Mouse (Mus musculus) stomach, embryonic 16.5 days (tissue): ENCODE data around the gene Epsti1. TPM values are rescaled to one million over a fixed set of nuclear protein-coding genes. Genes with fewer than 3 reads are reported as not detected.
A peak's percentile ranks its signal among the peaks of the same experiment; 100 is the strongest.

Experiments
- ATAC-seq: fragments of 200-750 bp; cut with Nextera tagmentation; 2 replicates; pipeline ENCODE4 v1.8.0; 2017; ENCODE audit warnings: moderate number of reproducible peaks, moderate TSS enrichment; ENCODE audit not compliant: insufficient read depth, low FRiP score
- H3K27ac ChIP-seq: fragments of 300-500 bp; sonication (generic); 2 replicates; pipeline ENCODE4 v1.5.1; 2014; ENCODE audit warnings: low read length
- H3K27me3 ChIP-seq: fragments of 300-500 bp; sonication (generic); 2 replicates; pipeline ENCODE4 v1.6.1; 2014; ENCODE audit warnings: low read length, control low read depth, mixed read lengths; ENCODE audit not compliant: control insufficient read depth, insufficient read depth
- H3K36me3 ChIP-seq: fragments of 300-500 bp; sonication (generic); 2 replicates; pipeline ENCODE4 v1.6.1; 2014; ENCODE audit warnings: low read length; ENCODE audit not compliant: control insufficient read depth, insufficient read depth
- H3K4me1 ChIP-seq: fragments of 300-500 bp; sonication (generic); 2 replicates; pipeline ENCODE4 v1.6.1; 2014; ENCODE audit warnings: low read length, control low read depth, mixed read lengths; ENCODE audit not compliant: control insufficient read depth, insufficient read depth
- H3K4me2 ChIP-seq: fragments of 300-500 bp; sonication (generic); 2 replicates; pipeline ENCODE4 v1.6.1; 2014; ENCODE audit warnings: low read depth, low read length, mixed read lengths
- H3K4me3 ChIP-seq: fragments of 300-500 bp; sonication (generic); replicated peaks from 2 replicates; pipeline ENCODE4 v1.5.1; 2014; ENCODE audit warnings: mild to moderate bottlenecking, low read length
- H3K9ac ChIP-seq: fragments of 300-500 bp; sonication (generic); 2 replicates; pipeline ENCODE4 v1.6.1; 2014; ENCODE audit warnings: low read length
- H3K9me3 ChIP-seq: fragments of 300-500 bp; sonication (generic); replicated peaks from 2 replicates; pipeline ENCODE4 v1.6.1; 2016; ENCODE audit warnings: low read length, control low read depth; ENCODE audit not compliant: control insufficient read depth
- WGBS: fragments of 180-500 bp; shearing (Covaris S2); extraction: QIAGEN DNeasy Blood & Tissue Kit; methylation state at CpG from one replicate; pipeline ENCODE4 v1.1.7; 2014; 5-methylcytosine and 5-hydroxymethylcytosine counted together
- polyA plus RNA-seq: library from polyadenylated mRNA; unstranded; fragments of >200 nt; fragmentation: Nextera tagmentation; extraction: Ambion mirVana; gene quantifications from 2 replicates; pipeline ENCODE4 v1.2.1, GENCODE M21; 2015

The Epsti1 gene
- polyA plus RNA-seq, 1 experiment from 2014 or later = 2.7 TPM

DNA sequence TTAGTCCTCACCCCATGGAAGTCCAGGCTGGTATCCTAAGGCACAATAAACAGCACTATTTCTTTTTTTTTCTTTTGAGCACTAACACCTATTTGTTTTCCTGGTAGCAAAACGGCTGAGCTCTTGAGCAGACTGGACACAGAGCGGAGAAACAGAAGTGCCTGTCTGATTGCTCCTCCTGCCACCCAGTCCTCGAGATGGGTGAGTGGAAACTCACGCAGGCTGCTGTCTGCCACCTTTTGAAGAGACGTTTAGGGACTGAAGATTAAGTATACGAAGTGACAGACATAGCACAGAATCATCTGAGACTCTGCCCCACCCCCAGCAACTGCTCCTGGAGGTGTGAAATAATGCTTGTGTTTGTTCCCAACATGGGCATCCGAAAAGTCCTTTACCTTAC is 59.5 kb downstream of the Epsti1 start:
- Histone ChIP-seq H3K4me3 (no peak overlapping the region), H3K27me3 (no peaks in the 10 kb centered on the region), H3K9ac (no peak overlapping the region), H3K27ac (no peak overlapping the region), H3K9me3 (no peaks in the 10 kb centered on the region), H3K4me2 (no peak overlapping the region), H3K4me1 (no peaks in the 10 kb centered on the region), H3K36me3 (no peaks in the 10 kb centered on the region)
- ATAC-seq = no peak
- 51% methylated on average over 7 of the region's 7 CpGs for WGBS

GRCm38 (mm10) chr14:77971355-77971754 is 67.3 kb downstream of the Epsti1 start:
- Histone ChIP-seq H3K4me3 (no peak overlapping the region), H3K27me3 (no peaks in the 10 kb centered on the region), H3K4me2 (no peak overlapping the region), H3K4me1 (no peaks in the 10 kb centered on the region), H3K27ac (no peak overlapping the region), H3K9ac (no peak overlapping the region), H3K9me3 (no peaks in the 10 kb centered on the region), H3K36me3 (no peaks in the 10 kb centered on the region)
- 67% methylated on average over 4 of the region's 4 CpGs for WGBS
- ATAC-seq = no peak

DNA sequence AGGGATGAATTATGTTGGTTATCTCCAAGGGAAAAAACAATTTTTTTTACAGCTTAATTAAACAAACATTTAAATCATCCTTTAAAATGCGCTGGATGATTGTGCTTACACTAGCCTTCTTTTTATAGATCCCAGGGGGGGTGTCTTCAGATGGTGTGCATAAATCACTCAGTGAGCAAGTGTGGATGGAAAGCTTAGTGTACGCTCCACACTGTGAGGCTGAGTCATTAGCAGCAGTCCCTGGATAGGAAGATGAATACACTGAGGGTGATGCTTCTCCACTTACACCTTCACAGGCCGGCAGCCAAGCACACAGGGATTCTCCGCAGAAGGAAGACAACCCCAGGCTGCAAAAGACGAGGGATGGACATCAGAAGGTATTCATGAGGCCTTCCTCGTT is 70.2 kb downstream of the Epsti1 start:
- Histone ChIP-seq H3K4me3 (no peak overlapping the region), H3K36me3 (no peaks in the 10 kb centered on the region), H3K9ac (no peak overlapping the region), H3K27ac (no peak overlapping the region), H3K9me3 (no peaks in the 10 kb centered on the region), H3K4me2 (no peak overlapping the region), H3K27me3 (no peaks in the 10 kb centered on the region), H3K4me1 (no peaks in the 10 kb centered on the region)
- ATAC-seq = no peak
- WGBS = 59% methylated on average over 6 of the region's 6 CpGs

- 63% methylated on average over 8 of the region's 8 CpGs for WGBS
Observed at GRCm38 (mm10) chr14:77975702-77976101, 71.7 kb downstream of the Epsti1 start.

DNA sequence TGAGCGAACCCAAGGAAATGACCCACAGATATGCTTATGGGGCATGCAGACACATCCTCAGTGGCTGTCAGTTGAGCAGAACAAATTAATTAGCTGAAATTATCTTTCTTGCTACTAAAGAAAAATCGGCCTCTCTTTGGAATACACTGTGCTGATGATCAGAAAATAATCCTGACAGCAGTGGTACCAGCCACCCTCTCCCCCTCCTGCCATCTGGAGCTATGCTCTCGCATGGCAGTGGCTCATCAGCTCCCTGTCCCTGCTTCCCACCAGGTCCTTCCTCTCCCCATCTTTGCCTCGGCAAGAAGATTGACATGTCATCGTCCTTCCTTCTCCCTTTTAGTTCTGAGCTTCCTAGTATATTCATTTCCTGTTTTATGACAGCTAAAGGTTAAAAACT is 77.5 kb downstream of the Epsti1 start:
- H3K36me3 ChIP-seq = no peaks in the 10 kb centered on the region
- H3K27me3 ChIP-seq = no peaks in the 10 kb centered on the region
- no peak overlapping the region for H3K4me2 ChIP-seq
- ATAC-seq = no peak
- no peak overlapping the region for H3K27ac ChIP-seq
- H3K4me3 ChIP-seq = no peak overlapping the region
- 71% methylated on average over 5 of the region's 5 CpGs for WGBS
- no peaks in the 10 kb centered on the region for H3K9me3 ChIP-seq
- no peaks in the 10 kb centered on the region for H3K4me1 ChIP-seq
- no peak overlapping the region for H3K9ac ChIP-seq

More at GRCm38 (mm10) chr14:77975702-77976101, 71.7 kb downstream of the Epsti1 start:
- no peaks in the 10 kb centered on the region for H3K9me3 ChIP-seq
- H3K27ac ChIP-seq = no peak overlapping the region
- no peak overlapping the region for H3K4me2 ChIP-seq
- H3K9ac ChIP-seq = no peak overlapping the region
- no peaks in the 10 kb centered on the region for H3K4me1 ChIP-seq
- no peaks in the 10 kb centered on the region for H3K36me3 ChIP-seq
- H3K4me3 ChIP-seq = no peak overlapping the region
- ATAC-seq = no peak
- no peaks in the 10 kb centered on the region for H3K27me3 ChIP-seq

DNA sequence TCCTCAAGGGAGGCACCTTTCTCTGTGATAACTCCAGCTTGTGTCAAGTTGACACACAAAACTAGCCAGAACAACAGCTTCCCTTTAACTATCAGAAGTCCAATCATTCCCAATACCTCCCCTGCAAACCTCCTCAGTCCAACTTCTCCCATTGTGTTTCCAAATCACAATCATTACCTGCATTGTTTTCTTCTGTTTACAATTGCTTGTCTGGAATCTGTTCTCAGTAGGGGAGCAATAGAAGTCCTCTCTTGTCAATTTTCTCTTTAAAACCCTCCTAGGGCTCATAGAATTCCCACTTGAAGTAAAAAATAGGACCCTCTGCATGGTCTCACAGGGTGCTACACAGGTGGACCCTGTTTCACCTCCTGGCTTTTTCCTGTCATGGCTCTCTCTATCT is 93.7 kb downstream of the Epsti1 start:
- no peak overlapping the region for H3K4me2 ChIP-seq
- no peak overlapping the region for H3K9ac ChIP-seq
- no peak overlapping the region for H3K27ac ChIP-seq
- ATAC-seq = no peak
- no peaks in the 10 kb centered on the region for H3K4me1 ChIP-seq
- H3K9me3 ChIP-seq = no peaks in the 10 kb centered on the region
- H3K4me3 ChIP-seq = no peak overlapping the region
- no peaks in the 10 kb centered on the region for H3K27me3 ChIP-seq
- H3K36me3 ChIP-seq = no peaks in the 10 kb centered on the region

GRCm38 (mm10) chr14:78004486-78004885 is 100.4 kb downstream of the Epsti1 start:
- WGBS = 69% methylated on average over 4 of the region's 4 CpGs
- no peak for ATAC-seq
- Histone ChIP-seq H3K9me3 (no peaks in the 10 kb centered on the region), H3K9ac (no peak overlapping the region), H3K27me3 (no peaks in the 10 kb centered on the region), H3K4me1 (no peaks in the 10 kb centered on the region), H3K4me3 (no peak overlapping the region), H3K36me3 (no peaks in the 10 kb centered on the region), H3K27ac (no peak overlapping the region), H3K4me2 (no peak overlapping the region)

GRCm38 (mm10) chr14:78008019-78008418 is 104.0 kb downstream of the Epsti1 start:
- Histone ChIP-seq H3K27ac (no peak overlapping the region), H3K9ac (no peak overlapping the region), H3K27me3 (no peaks in the 10 kb centered on the region), H3K4me1 (no peaks in the 10 kb centered on the region), H3K36me3 (no peaks in the 10 kb centered on the region), H3K9me3 (no peaks in the 10 kb centered on the region), H3K4me2 (no peak overlapping the region), H3K4me3 (no peak overlapping the region)
- no peak for ATAC-seq
- 30% methylated on average over 6 of the region's 6 CpGs for WGBS

- peak overlapping the region; percentile 14; the same call in 1 of the 2 replicates for H3K9ac ChIP-seq
- ATAC-seq = no peak
- H3K4me3 ChIP-seq = peak overlapping the region; percentile 12
Observed at GRCm38 (mm10) chr14:78011808-78012207, 107.8 kb downstream of the Epsti1 start.

More at GRCm38 (mm10) chr14:78011808-78012207, 107.8 kb downstream of the Epsti1 start:
- H3K27me3 ChIP-seq = no peaks in the 10 kb centered on the region
- H3K9me3 ChIP-seq = no peaks in the 10 kb centered on the region
- no peaks in the 10 kb centered on the region for H3K4me1 ChIP-seq
- no peaks in the 10 kb centered on the region for H3K36me3 ChIP-seq
- peak overlapping the region; percentile 42 for H3K27ac ChIP-seq
- 21% methylated on average over 10 of the region's 10 CpGs for WGBS
- H3K4me2 ChIP-seq = peak overlapping the region; percentile 40
